Mouse (Mus musculus) pancreas, adult 10 weeks (tissue): ENCODE measurements around the gene Tmem86a. TPM values are rescaled to one million over a fixed set of nuclear protein-coding genes. Genes with fewer than 3 reads are reported as not detected.

ENCODE experiments used
- polyA plus RNA-seq: library from polyadenylated mRNA; stranded (reverse); fragments of 350-450 nt; fragmentation: Illumina TruSeq; extraction: RNeasy Lipid Tissue Mini Kit (QIAGEN cat#74804); gene quantifications from one replicate; pipeline ENCODE4 v1.2.3, GENCODE M21; 2015; ENCODE audit warnings: low read depth, low replicate concordance; ENCODE audit not compliant: insufficient read depth

Gene Tmem86a
- 1.8 TPM for polyA plus RNA-seq

GRCm38 (mm10) chr7:47050366-47050765, at the start of gene Tmem86a:
TSS of gene Tmem86a (plus strand) at chr7:47050601.

GRCm38 (mm10) chr7:47008168-47008993, 42.0 kb upstream of the Tmem86a start, which contains the start of gene Spty2d1:
TSS of gene Spty2d1 (minus strand) at chr7:47008411.

Other genes starting within 250 kb of the Tmem86a start
- 36.2 TPM for gene Ldha, start 209.1 kb upstream of the Tmem86a start, polyA plus RNA-seq
- gene Ldhc, start 189.4 kb upstream of the Tmem86a start, polyA plus RNA-seq = not detected
- 21.3 TPM for gene Tsg101, start 130.6 kb upstream of the Tmem86a start, polyA plus RNA-seq
- gene Uevld, start 92.1 kb upstream of the Tmem86a start, polyA plus RNA-seq = 1.8 TPM
- gene Gm9999, start 67.0 kb upstream of the Tmem86a start, polyA plus RNA-seq = not detected
- gene Spty2d1, start 42.2 kb upstream of the Tmem86a start, polyA plus RNA-seq = 3.0 TPM
- not detected for gene Ptpn5, start 83.1 kb downstream of the Tmem86a start, polyA plus RNA-seq
- not detected for gene Mrgpra6, start 154.3 kb downstream of the Tmem86a start, polyA plus RNA-seq
- not detected for gene Mrgpra9, start 202.2 kb downstream of the Tmem86a start, polyA plus RNA-seq